Mouse (Mus musculus) mouse embryonic stem cell (cell line): ENCODE results near the gene Rhno1.

Source experiments
- in situ Hi-C, 2 experiments: fragments of 300-500 bp; cut with MboI; formaldehyde crosslinking; loops; 1 replicate in 1 of 2; 3 replicates in 1 of 2; pipeline ENCODE4 v1.14.3; 2019 to 2020; ENCODE audit warnings: low sequenced_read_pairs in 2 of 2, low pct_unique_long_range_greater_than_20kb in 1 of 2, mixed read lengths in 1 of 2; ENCODE audit not compliant: unreplicated experiment in 1 of 2

The Rhno1 gene

DNA sequence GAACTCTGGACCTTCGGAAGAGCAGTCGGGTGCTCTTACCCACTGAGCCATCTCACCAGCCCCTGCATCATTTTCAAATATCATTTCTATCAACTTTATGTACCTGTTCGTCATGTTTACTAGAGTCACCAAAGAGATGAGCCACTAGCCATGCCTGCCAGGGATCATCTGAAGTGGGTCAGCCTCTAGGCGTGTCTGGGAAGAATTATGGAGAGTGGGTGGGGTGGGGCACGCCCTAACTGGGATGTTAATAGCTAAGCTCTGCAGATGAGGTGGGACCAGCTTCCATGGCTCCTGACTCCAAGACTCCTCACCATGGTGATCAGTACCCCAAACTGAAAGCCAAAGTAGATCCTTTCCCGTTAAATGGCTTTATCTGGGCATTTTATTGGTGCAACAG is 47.9 kb downstream of the Rhno1 start:
- in situ Hi-C loops: loop anchor here (5.0 kb wide), 2 partner anchors 38 to 43 kb away; partner anchors contain the start of gene Tulp3 (in 1 of the 2)

DNA sequence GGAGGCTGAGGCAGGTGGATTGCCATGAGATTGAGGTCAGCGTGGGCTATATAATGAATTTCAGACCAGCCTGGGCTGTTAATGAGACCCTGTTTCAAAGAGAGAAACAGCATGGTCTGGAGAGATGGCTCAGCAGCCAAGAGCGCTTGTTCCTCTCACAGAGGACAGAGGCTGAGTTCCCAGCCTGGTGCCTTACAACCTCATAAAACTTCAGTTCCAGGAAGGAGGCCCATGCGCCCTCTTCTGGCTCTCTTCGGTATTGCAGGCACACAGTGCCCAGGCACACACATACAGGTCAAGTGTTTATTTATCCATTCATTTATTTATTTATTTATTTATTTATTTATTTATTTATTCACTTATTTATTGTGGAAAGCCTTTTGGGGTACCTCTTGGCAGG is 54.4 kb downstream of the Rhno1 start:
- in situ Hi-C loops: no loop called here
